Mouse (Mus musculus) CH12.LX (cell line): ENCODE data around the gene Mfsd4b5. TPM values are rescaled to one million over a fixed set of nuclear protein-coding genes. Genes with fewer than 3 reads are reported as not detected.
"Not testable (repeated sequence)": the region's sequence is repeated elsewhere in the genome, so short reads cannot be mapped to it uniquely, and the experiment has no call there.

ENCODE experiments used
- DNase-seq: peaks from one replicate; pipeline ENCODE4 v3.0.0-alpha.2; 2013; ENCODE audit errors: extremely low read depth
- H3K27ac ChIP-seq: 2 replicates; pipeline ENCODE4 v1.5.1; 2012; ENCODE audit warnings: low read depth, mild to moderate bottlenecking, control low read depth, moderate library complexity; ENCODE audit not compliant: insufficient read depth
- H3K27me3 ChIP-seq: replicated peaks from 2 replicates; pipeline ENCODE3; 2012; ENCODE audit warnings: inconsistent platforms
- H3K36me3 ChIP-seq, 2 experiments: replicated peaks in 1 of 2; 2 replicates each; pipeline versions ENCODE3 to v1.6.1; 2012; ENCODE audit warnings: inconsistent platforms in 1 of 2, low read length in 1 of 2, mild to moderate bottlenecking in 1 of 2, mixed read lengths in 1 of 2, moderate library complexity in 1 of 2; ENCODE audit not compliant: control insufficient read depth in 1 of 2, insufficient read depth in 1 of 2
- H3K4me1 ChIP-seq, 2 experiments: 2 replicates each; pipeline ENCODE4 v1.6.1; 2012; ENCODE audit warnings: inconsistent platforms in 1 of 2, moderate library complexity in 1 of 2; ENCODE audit not compliant: insufficient read depth in 2 of 2, control insufficient read depth in 1 of 2
- H3K4me2 ChIP-seq: 2 replicates; pipeline ENCODE4 v1.6.1; 2012; ENCODE audit warnings: low read depth, mild to moderate bottlenecking, control low read depth; ENCODE audit not compliant: poor library complexity, insufficient read depth, severe bottlenecking
- H3K4me3 ChIP-seq, 3 experiments: fragments of 150-350 bp in 1 of 3; sonication (generic) in 1 of 3; replicated peaks in 1 of 3; 2 replicates each; pipeline versions ENCODE3 to v1.5.1; 2011 to 2012; ENCODE audit warnings: low read depth in 2 of 3, low read length in 2 of 3, mild to moderate bottlenecking in 2 of 3, moderate library complexity in 2 of 3, control low read depth in 1 of 3, improper control_type of control experiment in 1 of 3, inconsistent platforms in 1 of 3, mixed read lengths in 1 of 3; ENCODE audit not compliant: poor library complexity in 1 of 3
- H3K79me2 ChIP-seq: replicated peaks from 2 replicates; pipeline ENCODE4 v1.6.1; 2012; ENCODE audit warnings: mild to moderate bottlenecking, moderate library complexity; ENCODE audit not compliant: control insufficient read depth, poor library complexity, insufficient read depth, severe bottlenecking; ENCODE audit errors: extremely low read depth
- H3K9ac ChIP-seq: 2 replicates; pipeline ENCODE4 v1.6.1; 2012; ENCODE audit warnings: low read depth, mild to moderate bottlenecking, control low read depth, moderate library complexity; ENCODE audit not compliant: insufficient read depth
- H3K9me3 ChIP-seq: replicated peaks from 2 replicates; pipeline ENCODE3; 2012; ENCODE audit warnings: low read length, inconsistent platforms, mixed read lengths
- CTCF ChIP-seq, 2 experiments: IDR thresholded peaks in 1 of 2; conservative IDR thresholded peaks in 1 of 2; 2 replicates each; pipeline ENCODE4 v1.5.1; 2011 to 2012; ENCODE audit warnings: low read depth in 2 of 2, low read length in 2 of 2, improper control_type of control experiment in 1 of 2, inconsistent platforms in 1 of 2, mild to moderate bottlenecking in 1 of 2, moderate library complexity in 1 of 2
- E2F4 ChIP-seq: IDR thresholded peaks from 2 replicates; pipeline ENCODE4 v1.6.1; 2011; ENCODE audit warnings: low read depth, low read length, improper control_type of control experiment; ENCODE audit not compliant: insufficient replicate concordance
- ELF1 ChIP-seq: IDR thresholded peaks from 2 replicates; pipeline ENCODE4 v1.6.1; 2014; ENCODE audit warnings: low read depth, mild to moderate bottlenecking, inconsistent platforms, low read length, improper control_type of control experiment
- EP300 ChIP-seq: IDR thresholded peaks from 2 replicates; pipeline ENCODE4 v1.6.1; 2011; ENCODE audit warnings: low read length, improper control_type of control experiment
- IRF4 ChIP-seq: IDR thresholded peaks from 2 replicates; pipeline ENCODE4 v1.6.1; 2014; ENCODE audit warnings: low read depth, mild to moderate bottlenecking, inconsistent platforms, low read length, improper control_type of control experiment
- JUN ChIP-seq: IDR thresholded peaks from 2 replicates; pipeline ENCODE4 v1.6.1; 2011; ENCODE audit warnings: low read depth, mild to moderate bottlenecking, low read length, improper control_type of control experiment, moderate library complexity; ENCODE audit not compliant: insufficient read depth
- KAT2A ChIP-seq: IDR thresholded peaks from 2 replicates; pipeline ENCODE4 v1.6.1; 2012; ENCODE audit warnings: low read length, improper control_type of control experiment, inconsistent platforms; ENCODE audit not compliant: insufficient replicate concordance
- MAFK ChIP-seq: IDR thresholded peaks from 2 replicates; pipeline ENCODE4 v1.6.1; 2011; ENCODE audit warnings: low read length, improper control_type of control experiment; ENCODE audit not compliant: insufficient replicate concordance
- MXI1 ChIP-seq: IDR thresholded peaks from 2 replicates; pipeline ENCODE4 v1.6.1; 2011; ENCODE audit warnings: mild to moderate bottlenecking, low read depth, low read length, improper control_type of control experiment
- RAD21 ChIP-seq: IDR thresholded peaks from 2 replicates; pipeline ENCODE4 v1.6.1; 2011; ENCODE audit warnings: low read depth, mild to moderate bottlenecking, low read length, improper control_type of control experiment, moderate library complexity
- RCOR1 ChIP-seq: conservative IDR thresholded peaks from 2 replicates; pipeline ENCODE4 v1.6.1; 2012; ENCODE audit warnings: low read depth, mild to moderate bottlenecking, inconsistent platforms, low read length, improper control_type of control experiment
- SIN3A ChIP-seq: IDR thresholded peaks from 2 replicates; pipeline ENCODE4 v1.6.1; 2012; ENCODE audit warnings: low read length, improper control_type of control experiment, inconsistent platforms
- USF1 ChIP-seq: IDR thresholded peaks from 2 replicates; pipeline ENCODE4 v1.6.1; 2014; ENCODE audit warnings: low read depth, mild to moderate bottlenecking, inconsistent platforms, low read length, improper control_type of control experiment
- USF2 ChIP-seq: conservative IDR thresholded peaks from 2 replicates; pipeline ENCODE4 v1.6.1; 2011; ENCODE audit warnings: low read depth, low read length, improper control_type of control experiment
- dilution Hi-C: fragments of 300-500 bp; cut with MboI; formaldehyde crosslinking; loops from 2 replicates; pipeline ENCODE4 v1.14.3; 2020; ENCODE audit warnings: low sequenced_read_pairs; ENCODE audit not compliant: extremely low pct_unique_long_range_greater_than_20kb, extremely low pct_ligation_motif_present
- in situ Hi-C: fragments of 300-500 bp; cut with MboI; formaldehyde crosslinking; loops from 3 replicates; pipeline ENCODE4 v1.14.3; 2019; ENCODE audit warnings: low sequenced_read_pairs, low pct_ligation_motif_present, low pct_unique_long_range_greater_than_20kb, mixed read lengths
- polyA plus RNA-seq: library from polyadenylated mRNA; unstranded; fragments of >175 nt; gene quantifications from 2 replicates; pipeline ENCODE4 v1.2.1, GENCODE M21; 2012; ENCODE audit warnings: low read depth; ENCODE audit not compliant: insufficient read length
- total RNA-seq, 2 experiments: library from RNA; depleted of rRNA; stranded (reverse); fragments of 300-350 nt in 1 of 2; fragments of >200 nt in 1 of 2; gene quantifications; 2 replicates each; pipeline ENCODE4 v1.2.3; 2012 to 2014

Mfsd4b5 gene
- total and polyA plus RNA-seq, 3 experiments, result not detected

- in situ Hi-C loops, result no loop called here
- Histone ChIP-seq H3K79me2 (no peaks in the 10 kb centered on the region), H3K9ac (no peak within 1 kb of the TSS), H3K36me3 (no peaks in the 10 kb centered on the region), H3K4me1 (no peaks in the 10 kb centered on the region), H3K27ac (no peak within 1 kb of the TSS), H3K9me3 (no peaks in the 10 kb centered on the region), H3K4me2 (no peak within 1 kb of the TSS), H3K4me3 (no peak within 1 kb of the TSS), H3K27me3 (no peaks in the 10 kb centered on the region)
- no peak for TF ChIP-seq RCOR1
- TF ChIP-seq ELF1, result no peak
- TF ChIP-seq MAFK, result no peak
- no peak for TF ChIP-seq SIN3A
- no peak for TF ChIP-seq KAT2A
- TF ChIP-seq RAD21, result no peak
- TF ChIP-seq E2F4, result no peak
- TF ChIP-seq USF2, result no peak
- no peak for TF ChIP-seq USF1
- TF ChIP-seq MXI1, result no peak
- TF ChIP-seq JUN, result no peak
- TF ChIP-seq CTCF (conservative IDR thresholded peaks at IDR 0.05 in 1 of 2, IDR thresholded peaks at IDR 0.05 in 1 of 2; ENCODE audit: low read depth in 2 of 2, low read length in 2 of 2), result no peak
- no peak for DNase-seq
- dilution Hi-C loops, result no loop called here
Measured at GRCm38 (mm10) chr10:39926616-39927139, 59.8 kb downstream of the Mfsd4b5 start, which contains the start of gene Mfsd4b2. TSS of gene Mfsd4b2 (minus strand) at chr10:39926923.

- H3K9ac ChIP-seq, H3K27ac ChIP-seq, H3K4me1 ChIP-seq, H3K79me2 ChIP-seq, H3K27me3 ChIP-seq, dilution Hi-C loops, DNase-seq, H3K4me2 ChIP-seq, in situ Hi-C loops, H3K36me3 ChIP-seq, H3K4me3 ChIP-seq, H3K9me3 ChIP-seq: not testable (repeated sequence)
Measured at GRCm38 (mm10) chr10:39924556-39924955, 61.9 kb downstream of the Mfsd4b5 start.

- DNase-seq, result no peak
- Histone ChIP-seq H3K4me1 (peaks cover 0 to 9% of the 10 kb centered on the region in 2 experiments; a peak in 2 of 4 replicates), H3K9me3 (no peaks in the 10 kb centered on the region), H3K27ac (no peak overlapping the region), H3K79me2 (no peaks in the 10 kb centered on the region), H3K9ac (no peak overlapping the region), H3K4me2 (no peak overlapping the region)
- dilution Hi-C loops, result no loop called here
- TF ChIP-seq RCOR1 (no peak), EP300 (peak; percentile 54), IRF4 (peak; percentile 66; the same call in 1 of the 2 replicates), JUN (peak; percentile 52; the same call in 1 of the 2 replicates)
- TF ChIP-seq, all 38 proteins: peak for 3
- Histone ChIP-seq H3K27me3 (no peaks in the 10 kb centered on the region), H3K4me3 (no peak overlapping the region), H3K36me3 (no peaks in the 10 kb centered on the region)
- in situ Hi-C loops, result no loop called here
Measured at GRCm38 (mm10) chr10:39912616-39913015, 73.8 kb downstream of the Mfsd4b5 start.
